Mouse (Mus musculus) G1E (cell line): Measurements from ENCODE around the gene Dmkn.

ENCODE experiments used
- CTCF ChIP-seq: IDR thresholded peaks from 2 replicates; pipeline ENCODE4 v1.5.1; 2012; ENCODE audit warnings: low read depth, low read length, inconsistent platforms, mixed read lengths
- GATA1 ChIP-seq: IDR thresholded peaks from 2 replicates; pipeline ENCODE4 v1.6.1; 2012; ENCODE audit warnings: borderline replicate concordance, low read length, inconsistent platforms, mixed read lengths
- TAL1 ChIP-seq: conservative IDR thresholded peaks from 2 replicates; pipeline ENCODE4 v1.6.1; 2012; ENCODE audit warnings: low read depth, low read length, inconsistent platforms, mixed read lengths

- TF ChIP-seq GATA1 (no peak), CTCF (no peak), TAL1 (no peak)
Measured at GRCm38 (mm10) chr7:30747525-30748204, 15.9 kb upstream of the Dmkn start.
